Mouse (Mus musculus) embryonic fibroblast, embryonic 13.5 days (primary cell): ENCODE results near the gene Vcpkmt.

Experiments
- CTCF ChIP-seq: IDR thresholded peaks from 2 replicates; pipeline ENCODE4 v1.5.1; 2011; ENCODE audit warnings: mild to moderate bottlenecking, control low read depth, low read length, moderate library complexity, borderline replicate concordance; ENCODE audit not compliant: insufficient read depth
- POLR2A ChIP-seq: IDR thresholded peaks from 2 replicates; pipeline ENCODE4 v1.6.1; 2011; ENCODE audit warnings: low read depth, mild to moderate bottlenecking, control low read depth, low read length, moderate library complexity

DNA sequence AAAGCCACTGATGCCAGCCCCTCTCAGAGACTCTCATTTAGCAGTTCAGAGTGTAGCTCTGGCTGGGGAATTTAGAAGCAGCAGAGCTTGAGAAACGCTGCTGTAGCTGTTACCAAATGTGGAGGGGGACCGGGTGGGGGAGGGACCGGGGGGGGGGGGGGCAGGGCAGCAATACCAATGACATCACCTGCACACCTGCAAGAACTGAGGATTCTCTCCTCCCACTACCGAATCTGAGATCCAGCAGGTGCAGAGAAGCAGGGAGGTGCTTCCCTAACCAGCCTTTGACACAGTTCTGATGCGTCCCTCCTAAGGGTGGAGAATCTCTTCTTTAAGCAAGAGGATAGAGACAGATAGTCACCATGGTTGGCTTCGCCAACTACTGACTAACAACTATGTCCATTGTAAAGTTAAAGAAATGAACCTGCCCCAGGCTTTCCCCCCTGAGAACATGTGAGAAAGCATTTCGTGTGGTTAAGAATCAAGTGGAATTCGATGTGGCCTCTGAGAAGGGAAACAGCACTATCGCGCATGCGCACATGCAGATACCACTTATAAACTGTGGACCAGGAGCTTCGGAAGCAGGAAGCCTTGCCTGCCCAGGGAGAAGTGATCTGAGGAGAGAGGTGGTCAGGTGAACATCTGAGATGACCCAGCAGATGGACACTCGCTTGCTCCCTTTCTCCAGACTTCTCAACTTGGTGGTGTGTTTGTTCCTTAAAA lies 37.2 kb downstream of the Vcpkmt start:
- no peak for TF ChIP-seq CTCF
- no peak for TF ChIP-seq POLR2A
